Mouse (Mus musculus): Measurements from ENCODE around the gene Mfsd4b5.
"Not testable (repeated sequence)": the region's sequence is repeated elsewhere in the genome, so short reads cannot be mapped to it uniquely, and the experiment has no call there.

Mfsd4b5 gene

DNA sequence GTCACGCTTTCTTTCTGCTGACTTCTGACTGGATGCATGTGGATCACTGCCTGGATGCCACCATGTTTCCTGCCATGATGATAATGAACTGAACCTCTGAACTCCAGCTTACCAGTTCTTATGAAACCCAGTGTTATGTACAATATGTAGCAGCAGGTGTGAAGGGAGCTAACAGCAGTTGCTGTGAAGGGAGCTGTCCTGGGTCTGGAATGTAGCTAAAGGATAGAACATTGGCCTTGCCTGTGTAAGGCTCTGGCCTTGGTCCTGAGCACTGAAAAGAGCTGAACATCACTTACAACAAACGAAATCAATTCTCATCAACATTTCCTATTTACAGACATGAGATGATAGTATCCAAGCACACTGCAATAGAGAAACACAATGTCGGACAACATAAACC is 18.9 kb downstream of the Mfsd4b5 start:
- DNase-seq (ENCODE audit: low spot score), result no peak

DNA sequence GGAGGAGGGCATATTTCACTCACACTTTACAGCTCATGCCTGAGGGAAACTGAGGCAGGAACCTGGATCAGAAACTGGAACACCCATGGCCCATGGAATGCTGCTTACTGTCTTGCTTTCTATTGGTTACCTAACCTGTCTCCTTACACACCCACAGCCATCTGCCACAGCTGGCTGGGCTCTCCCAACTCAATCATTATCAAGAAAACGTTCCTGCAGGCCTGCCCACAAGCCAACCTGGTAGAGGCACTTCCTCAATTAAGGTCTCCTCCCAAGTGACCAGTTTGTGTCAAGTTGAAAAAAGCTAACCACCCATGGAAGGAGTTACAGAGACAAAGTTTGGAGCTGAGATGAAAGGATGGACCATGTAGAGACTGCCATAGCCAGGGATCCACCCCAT is 24.5 kb downstream of the Mfsd4b5 start:
- no peak for DNase-seq (ENCODE audit: low spot score)

DNA sequence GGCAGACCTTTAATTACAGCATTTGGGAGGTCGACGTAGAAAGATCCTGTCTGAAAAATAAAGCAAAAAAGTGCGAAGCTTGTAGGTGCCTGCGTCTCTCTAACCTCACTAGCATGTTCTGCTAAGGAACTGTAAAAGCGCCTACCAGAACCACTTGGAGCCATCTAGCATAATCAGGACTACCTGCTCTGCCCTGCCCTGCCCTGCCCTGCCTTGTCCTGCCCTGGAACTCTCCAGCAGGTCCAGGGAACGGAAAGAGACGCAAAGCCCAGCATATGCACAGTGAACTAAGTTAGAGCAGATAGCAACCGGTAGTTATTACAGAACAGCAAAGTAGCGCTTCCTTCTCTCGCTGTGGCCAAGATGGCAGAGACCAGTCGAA is 26.0 kb downstream of the Mfsd4b5 start:
- no peak for DNase-seq (ENCODE audit: low spot score)

- DNase-seq (ENCODE audit: low spot score), result peak; percentile 93
Observed at GRCm38 (mm10) chr10:39959761-39960440, 26.5 kb downstream of the Mfsd4b5 start, which contains the start of gene Mfsd4b3. Gene Mfsd4b3, minus strand, starts transcription at chr10:39960153.

DNA sequence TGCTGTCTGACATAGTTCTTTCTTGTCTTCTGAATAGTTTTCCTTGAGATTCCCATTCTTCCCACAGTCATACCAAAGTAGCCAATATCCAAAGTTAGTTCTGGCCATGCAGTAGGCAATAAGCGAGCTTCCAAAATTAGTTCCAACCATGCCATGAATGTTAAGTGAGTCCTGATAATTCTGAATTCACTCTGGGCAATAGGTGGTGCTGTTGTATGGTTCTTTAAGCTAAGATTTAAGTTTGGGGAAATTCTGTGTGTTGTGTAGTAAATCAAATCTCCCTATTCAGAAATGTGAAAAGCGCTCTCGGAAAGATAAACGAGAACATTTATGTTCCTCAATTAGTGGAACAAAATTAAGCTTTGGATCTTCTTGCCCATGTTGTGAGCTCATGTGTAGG is 28.2 kb downstream of the Mfsd4b5 start:
- peak; percentile 2 for DNase-seq (ENCODE audit: low spot score)

- DNase-seq (ENCODE audit: low spot score), result no peak
Observed at GRCm38 (mm10) chr10:39956340-39956878, 30.0 kb downstream of the Mfsd4b5 start.

DNA sequence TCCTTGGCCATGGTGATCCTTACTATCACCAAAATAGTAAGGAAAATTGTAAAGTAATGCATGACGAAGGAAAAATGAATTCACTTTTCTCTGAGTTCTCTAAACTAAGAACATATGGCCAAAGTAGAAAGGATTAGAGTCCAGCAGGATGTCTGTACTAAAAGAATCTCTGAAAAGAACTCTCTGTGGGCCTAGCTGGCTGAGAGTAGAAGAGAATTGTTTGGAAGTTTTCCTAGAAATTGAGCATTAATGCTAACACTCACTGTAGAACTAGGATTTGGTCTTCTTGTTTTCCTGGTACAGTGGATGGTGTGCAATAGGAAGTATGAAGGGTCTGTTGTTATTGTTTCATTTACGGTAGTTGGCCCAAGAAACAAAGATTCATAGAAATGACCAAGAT is 31.3 kb downstream of the Mfsd4b5 start:
- no peak for DNase-seq (ENCODE audit: low spot score)

DNA sequence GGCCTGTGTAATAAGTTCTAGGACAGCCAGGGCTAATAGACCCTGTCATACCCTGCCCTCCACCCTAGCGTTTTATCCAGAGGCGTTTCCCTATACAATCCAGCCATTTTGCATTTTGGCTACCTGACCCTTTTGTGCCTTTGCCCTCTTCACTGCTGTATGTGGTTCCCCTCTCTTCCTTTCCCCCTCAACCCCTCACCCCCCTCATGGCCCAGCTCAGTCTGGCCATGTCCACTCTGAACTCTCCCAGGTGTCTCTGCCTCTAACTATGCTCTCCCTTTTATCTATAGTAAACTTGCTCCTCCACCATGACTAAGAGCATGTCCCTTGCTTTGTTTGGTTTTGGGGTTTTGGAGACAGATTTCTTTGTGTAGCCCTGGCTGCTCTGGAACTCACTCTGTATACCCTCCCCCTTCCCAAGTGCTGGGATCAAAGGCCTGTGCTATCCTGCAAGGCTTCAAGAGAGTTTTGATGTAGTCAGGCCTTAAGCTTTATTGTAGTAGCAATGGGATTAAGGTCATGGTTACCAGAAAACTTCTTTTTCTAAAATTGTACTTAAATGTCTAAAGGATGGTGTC is 37.0 kb downstream of the Mfsd4b5 start:
- DNase-seq (ENCODE audit: low spot score), result no peak

DNA sequence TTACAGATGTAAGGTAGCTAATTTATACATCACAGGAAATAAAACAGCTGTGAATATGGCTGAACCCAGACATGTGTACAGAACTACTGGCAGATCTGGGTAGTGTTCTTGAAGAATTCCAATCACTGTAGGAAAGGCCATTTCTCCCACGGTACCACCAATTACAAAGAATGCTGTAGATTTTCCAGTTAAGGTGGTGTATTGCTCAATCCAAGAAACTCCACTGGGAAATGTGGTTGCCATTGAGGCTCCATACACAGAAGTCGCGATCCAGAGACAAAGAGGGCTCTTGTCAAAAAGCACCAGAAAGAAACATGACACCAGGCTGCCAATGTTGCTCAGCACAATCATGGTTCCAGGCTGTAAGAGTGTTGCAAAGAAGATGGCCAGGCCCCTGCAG is 39.3 kb downstream of the Mfsd4b5 start:
- DNase-seq (ENCODE audit: low spot score), result not testable (repeated sequence)

DNA sequence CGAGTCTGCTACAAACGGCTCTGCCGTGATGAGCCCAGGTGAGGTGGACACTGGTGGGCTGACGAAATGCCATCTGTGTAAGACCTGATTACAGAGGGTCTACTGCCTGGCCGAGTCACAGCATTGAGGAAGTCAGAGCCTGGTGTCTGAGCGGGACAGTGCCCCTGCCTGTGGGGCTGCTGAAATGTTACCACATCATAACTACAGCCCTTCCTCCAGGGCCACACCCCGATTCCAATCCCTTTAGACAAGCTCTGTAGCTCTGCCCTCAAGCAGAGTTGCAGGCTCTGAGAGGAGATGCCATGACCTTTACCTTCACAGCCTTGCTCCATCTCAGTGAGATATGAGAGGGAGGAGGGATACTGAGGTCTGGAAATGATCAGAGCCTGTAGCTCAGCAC is 49.9 kb downstream of the Mfsd4b5 start:
- DNase-seq (ENCODE audit: low spot score), result no peak

- DNase-seq (ENCODE audit: low spot score), result no peak
Observed at GRCm38 (mm10) chr10:39926616-39927139, 59.8 kb downstream of the Mfsd4b5 start, which contains the start of gene Mfsd4b2. Gene Mfsd4b2, minus strand, starts transcription at chr10:39926923.

DNA sequence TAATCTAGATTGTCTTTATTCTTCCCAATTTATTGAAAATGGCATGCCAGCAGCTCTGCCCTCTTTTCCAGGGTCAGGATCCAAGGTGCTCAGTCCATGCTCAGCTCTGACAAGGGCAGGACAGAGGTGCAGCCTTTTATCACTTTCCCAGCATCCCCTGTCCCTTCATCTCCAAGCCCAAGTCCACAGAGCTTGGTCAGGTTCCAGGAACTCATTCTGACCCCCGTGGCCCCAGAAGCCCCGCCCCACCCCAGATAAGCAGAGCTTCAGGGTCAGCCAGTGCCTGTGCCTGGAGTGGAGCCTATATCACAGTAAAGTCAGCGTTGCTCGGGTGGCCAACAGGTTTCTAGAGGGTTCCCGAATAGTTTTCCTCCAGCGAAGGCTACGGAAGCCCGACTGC is 61.9 kb downstream of the Mfsd4b5 start:
- DNase-seq (ENCODE audit: low spot score), result not testable (repeated sequence)

DNA sequence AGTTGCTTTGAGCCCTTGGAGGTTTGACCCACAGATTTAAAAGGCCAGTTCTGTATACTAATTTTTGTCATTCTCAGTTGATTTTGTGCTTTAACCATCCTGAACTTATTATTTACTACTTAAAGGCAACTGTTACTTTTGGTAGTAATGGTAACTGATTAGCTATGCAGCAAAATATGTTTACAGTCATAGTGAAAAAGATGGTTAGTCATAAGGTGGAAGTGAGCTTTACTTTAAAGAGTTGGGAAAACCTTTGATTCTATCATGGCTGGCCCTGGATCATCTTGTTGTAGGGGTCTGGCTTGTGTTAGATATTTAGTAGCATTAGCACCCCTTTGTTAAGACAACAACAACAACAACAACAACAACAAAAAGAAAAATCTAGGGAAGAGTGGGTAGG is 73.8 kb downstream of the Mfsd4b5 start:
- DNase-seq (ENCODE audit: low spot score), result no peak

DNA sequence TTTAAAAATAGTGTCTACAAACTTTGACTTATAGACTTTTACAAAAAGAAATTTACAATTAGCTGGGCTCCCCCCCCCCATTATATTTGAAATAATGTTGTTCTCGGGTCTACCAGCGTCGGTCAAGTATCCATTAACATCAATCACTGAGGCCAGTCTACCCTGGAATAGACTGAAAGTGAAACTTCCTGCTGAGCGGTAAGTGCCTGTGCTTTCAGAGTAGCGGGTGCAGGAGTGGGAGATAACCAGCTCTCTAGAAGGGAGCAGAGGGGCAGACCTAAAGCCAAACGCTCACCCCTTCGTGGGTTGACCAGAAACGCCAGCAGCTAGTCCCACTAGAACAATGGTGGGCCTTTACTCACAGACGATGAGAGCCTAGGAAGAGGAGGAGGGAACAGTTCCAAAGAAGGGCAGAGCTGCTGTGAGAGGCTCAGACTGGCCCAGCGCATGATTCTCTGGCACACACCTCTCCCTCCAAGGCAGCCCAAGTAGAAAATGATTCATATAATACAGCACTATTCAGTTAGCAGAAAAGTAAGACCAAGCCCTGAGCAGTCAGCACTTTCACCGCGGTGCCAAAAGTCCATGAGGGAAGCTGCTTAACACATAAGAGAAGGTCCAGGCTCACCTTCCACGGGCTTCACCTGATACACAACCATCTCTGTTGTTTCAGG is 77.5 kb downstream of the Mfsd4b5 start:
- no peak for DNase-seq (ENCODE audit: low spot score)

Measured in layer of hippocampus, adult 9-10 months (tissue).